In genomic region chrX:166229750-166230149, GRCm38 (mm10) we compare ENCODE assay signal across 13 mouse cellular contexts. TPM values are rescaled to one million over a fixed set of nuclear protein-coding genes. Genes with fewer than 3 reads are reported as not detected.
"Had no signal": no experiment of that assay in that cellular context is flagged by ENCODE, and none has a peak within 500 bp of the region (broad histone marks: within the 10 kb centered on the region; RNA-seq: fewer than 3 reads in every experiment).

No protein-coding gene starts in this region.

- H3K4me3 ChIP-seq: kidney, embryonic 15.5 days; limb, embryonic 15.5 days; liver, embryonic 12.5 days; midbrain, embryonic 12.5 days; stomach, embryonic 15.5 days had no signal

- H3K27me3 ChIP-seq: stomach, embryonic 15.5 days had no signal

- H3K36me3 ChIP-seq: kidney, embryonic 15.5 days; limb, embryonic 15.5 days; liver, embryonic 12.5 days; midbrain, embryonic 12.5 days; stomach, embryonic 15.5 days had no signal

- H3K9ac ChIP-seq: kidney, embryonic 15.5 days; limb, embryonic 15.5 days; liver, embryonic 12.5 days; lung, embryonic 14.5 days; midbrain, embryonic 12.5 days; stomach, embryonic 15.5 days had no signal

- H3K9me3 ChIP-seq: kidney, embryonic 15.5 days; limb, embryonic 15.5 days; liver, embryonic 12.5 days; midbrain, embryonic 12.5 days; stomach, embryonic 15.5 days had no signal

- H3K27ac ChIP-seq: kidney, embryonic 15.5 days; limb, embryonic 15.5 days; liver, embryonic 12.5 days; midbrain, embryonic 12.5 days; stomach, embryonic 15.5 days had no signal

- ATAC-seq: liver, embryonic 12.5 days had no signal

- H3K4me1 ChIP-seq: kidney, embryonic 15.5 days; limb, embryonic 15.5 days; liver, embryonic 12.5 days; midbrain, embryonic 12.5 days; stomach, embryonic 15.5 days had no signal

- DNase-seq: kidney, adult 11 months; kidney, postnatal 14 days; lung, embryonic 14.5 days; lung, postnatal 10 days; lung, postnatal 4 days; right cerebral cortex, postnatal 14 days; thymus, postnatal 36 days had no signal

RNA-seq across cellular contexts. Expression of gene Gpm6b, which starts 9.0 kb away (rescaled TPM):
- total RNA-seq: megakaryocyte-erythroid progenitor cell, adult 5-6 weeks had no signal
